Mouse (Mus musculus) mesoderm, embryonic 11.5 days (tissue): Measurements from ENCODE around the gene Ushbp1.

Experiments
- DNase-seq: peaks from one replicate; pipeline ENCODE4 v3.0.0-alpha.2; 2012; ENCODE audit warnings: low read depth, low spot score

The Ushbp1 gene

DNA sequence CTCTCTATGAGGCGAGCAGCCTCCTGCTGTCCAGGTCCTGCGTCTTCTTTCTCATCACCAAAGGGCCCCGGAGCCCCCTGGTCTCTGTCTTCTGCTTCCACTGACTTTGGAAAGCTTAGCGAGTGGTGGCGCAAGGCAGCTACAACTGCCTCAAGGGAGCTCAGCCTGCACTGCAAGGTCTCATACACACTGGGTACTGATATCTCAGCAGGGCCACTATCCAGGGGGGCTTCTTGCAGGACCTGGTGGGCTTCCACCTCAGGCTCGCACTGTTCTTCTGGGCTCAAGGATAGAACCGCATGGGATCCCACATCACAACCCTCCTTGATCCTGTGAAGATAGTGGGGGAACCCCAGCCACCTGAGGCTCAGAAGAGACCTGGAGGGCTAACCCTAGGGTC is 1.1 kb downstream of the Ushbp1 start:
- DNase-seq: no peak

DNA sequence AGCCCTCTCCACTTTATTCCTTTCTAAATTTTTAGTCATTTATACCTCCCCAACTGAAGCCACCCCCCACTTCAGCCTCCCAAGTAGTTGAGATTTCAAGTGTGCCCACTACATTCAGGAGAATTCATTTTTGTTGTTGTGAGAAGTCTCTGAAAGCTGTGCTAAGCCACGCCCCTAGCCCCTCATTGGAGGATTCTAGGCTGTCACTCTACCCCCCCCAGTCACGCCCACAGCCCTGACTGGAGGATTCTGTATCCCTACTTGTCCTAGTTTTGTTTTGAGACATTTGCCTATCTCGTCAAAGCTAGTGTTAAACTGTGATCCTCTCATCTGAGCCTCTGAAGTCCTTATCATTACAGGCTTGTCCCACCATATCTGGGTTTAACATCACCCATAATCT is 2.7 kb downstream of the Ushbp1 start:
- no peak for DNase-seq

DNA sequence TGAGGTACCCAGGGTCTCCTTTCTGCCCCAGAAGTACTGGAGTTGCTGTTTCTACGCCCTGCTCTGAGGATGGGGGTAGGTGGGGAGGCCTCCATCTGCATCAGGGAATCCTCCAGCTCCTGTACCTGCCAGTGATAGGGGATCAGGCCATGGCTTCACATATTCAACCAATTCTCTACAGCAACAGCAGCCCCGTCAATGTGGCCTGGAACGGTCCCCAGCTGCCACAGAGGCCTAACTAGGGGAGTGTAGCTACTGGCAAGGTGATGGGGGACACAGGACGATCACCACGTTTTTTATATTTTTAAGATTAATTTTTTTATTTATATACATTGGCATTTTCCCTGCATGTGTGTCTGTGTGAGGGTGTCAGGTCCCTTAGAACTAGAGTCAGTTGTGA is 3.2 kb downstream of the Ushbp1 start:
- no peak for DNase-seq

DNA sequence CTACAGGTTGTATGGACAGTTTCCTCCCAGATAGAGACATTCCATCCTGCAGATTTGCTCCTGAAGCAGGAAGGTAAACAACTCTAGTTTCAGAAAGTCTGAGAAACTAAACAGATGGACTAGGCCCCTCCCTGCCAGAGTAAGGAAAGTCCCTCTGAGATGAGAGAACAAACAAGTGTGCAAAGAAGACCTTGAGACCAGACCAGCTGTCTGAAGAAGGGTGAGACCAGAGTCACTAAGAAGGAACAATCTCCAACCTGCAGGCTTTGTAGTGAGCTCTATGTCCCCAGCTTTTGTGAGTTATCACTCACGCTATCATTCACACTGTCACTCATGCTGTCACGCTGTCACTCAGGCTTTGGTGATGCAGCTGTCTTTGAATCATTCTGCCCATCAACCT is 3.9 kb downstream of the Ushbp1 start:
- no peak for DNase-seq

DNA sequence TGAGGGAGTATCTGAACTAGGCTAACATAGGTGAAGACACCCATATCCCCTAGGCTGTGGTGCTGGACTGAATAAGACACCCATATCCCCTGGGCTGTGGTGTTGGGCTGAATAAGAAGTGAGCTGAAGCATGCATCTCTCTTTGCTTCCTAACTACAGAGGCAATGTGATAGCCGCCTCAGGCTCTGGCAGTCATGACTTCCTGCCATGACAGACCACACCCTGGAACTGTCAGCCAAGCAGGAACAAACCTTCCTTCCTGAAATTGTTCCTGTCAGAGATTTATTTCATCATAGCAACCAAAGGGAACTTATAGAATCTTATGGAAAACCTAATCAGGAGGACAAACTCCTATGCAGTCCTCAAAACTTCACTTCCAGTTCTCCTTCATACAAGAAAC is 7.3 kb downstream of the Ushbp1 start:
- no peak for DNase-seq

DNA sequence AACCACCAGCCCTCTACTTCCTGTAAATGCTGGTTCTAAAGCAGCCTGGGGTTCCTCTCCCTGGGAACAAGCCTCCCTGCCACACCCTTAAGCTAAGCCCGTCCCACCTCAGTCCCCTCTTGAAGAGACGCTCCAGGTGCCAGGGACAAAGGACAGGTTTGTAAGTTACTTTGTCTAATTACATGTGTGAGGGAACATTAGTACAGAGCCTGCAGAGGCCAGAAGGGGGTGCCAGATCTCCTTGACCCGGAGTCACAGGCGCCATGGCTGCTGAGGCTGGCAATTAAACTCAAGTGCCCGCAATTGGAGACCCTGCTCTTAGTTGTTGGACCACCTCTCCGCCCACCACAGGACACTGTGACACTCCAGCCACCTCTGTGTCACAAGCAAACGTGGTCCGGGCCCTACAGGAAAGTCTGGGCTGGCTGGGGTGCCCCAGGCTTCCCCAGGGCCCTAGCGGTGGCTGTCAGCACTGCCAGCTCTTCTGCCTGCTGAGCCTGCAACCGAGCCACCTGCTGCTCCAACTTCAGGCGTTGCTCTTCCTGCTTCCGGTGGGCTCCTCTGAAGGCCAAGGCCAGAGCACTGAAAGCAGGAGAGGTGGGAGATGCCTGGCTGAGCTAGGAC is 10.3 kb downstream of the Ushbp1 start:
- DNase-seq: no peak

DNA sequence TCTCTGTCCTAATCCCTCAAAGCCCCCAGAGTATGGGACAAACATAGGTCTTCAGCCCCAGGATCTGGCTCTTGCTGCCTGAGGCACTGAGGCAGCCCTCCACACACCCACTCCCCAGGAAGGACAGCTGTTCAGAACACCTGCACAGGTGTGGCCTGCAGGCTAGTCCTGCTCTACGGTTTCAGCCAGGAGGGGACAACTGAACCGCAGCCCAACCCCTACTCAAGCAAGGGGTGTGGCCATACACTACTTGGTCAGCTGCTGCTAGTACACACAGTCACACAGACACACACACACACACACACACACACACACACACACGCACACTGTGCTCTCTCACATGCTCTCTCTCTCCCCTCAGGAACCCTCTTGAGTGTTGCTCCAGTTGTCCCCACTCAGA is 11.7 kb downstream of the Ushbp1 start:
- no peak for DNase-seq

DNA sequence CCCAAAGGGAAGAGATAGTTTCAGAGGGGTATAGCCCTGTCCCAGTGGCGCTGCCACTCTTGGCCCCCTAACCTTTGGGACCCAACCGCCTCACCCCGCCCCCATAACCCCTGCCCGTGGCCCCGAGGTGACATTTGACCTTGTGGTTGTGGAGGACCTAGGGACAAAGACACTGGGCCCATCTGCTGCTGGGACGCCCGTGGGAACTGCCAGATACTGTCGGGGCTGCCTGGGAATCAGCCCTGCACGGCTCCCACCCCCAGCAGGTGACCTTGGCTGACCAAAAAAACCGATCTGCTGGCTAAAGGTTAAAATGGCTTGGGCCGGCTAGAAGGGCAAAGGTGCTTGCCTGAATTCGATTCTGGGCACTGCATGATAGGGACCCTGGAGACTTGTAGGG is 12.2 kb downstream of the Ushbp1 start:
- no peak for DNase-seq

DNA sequence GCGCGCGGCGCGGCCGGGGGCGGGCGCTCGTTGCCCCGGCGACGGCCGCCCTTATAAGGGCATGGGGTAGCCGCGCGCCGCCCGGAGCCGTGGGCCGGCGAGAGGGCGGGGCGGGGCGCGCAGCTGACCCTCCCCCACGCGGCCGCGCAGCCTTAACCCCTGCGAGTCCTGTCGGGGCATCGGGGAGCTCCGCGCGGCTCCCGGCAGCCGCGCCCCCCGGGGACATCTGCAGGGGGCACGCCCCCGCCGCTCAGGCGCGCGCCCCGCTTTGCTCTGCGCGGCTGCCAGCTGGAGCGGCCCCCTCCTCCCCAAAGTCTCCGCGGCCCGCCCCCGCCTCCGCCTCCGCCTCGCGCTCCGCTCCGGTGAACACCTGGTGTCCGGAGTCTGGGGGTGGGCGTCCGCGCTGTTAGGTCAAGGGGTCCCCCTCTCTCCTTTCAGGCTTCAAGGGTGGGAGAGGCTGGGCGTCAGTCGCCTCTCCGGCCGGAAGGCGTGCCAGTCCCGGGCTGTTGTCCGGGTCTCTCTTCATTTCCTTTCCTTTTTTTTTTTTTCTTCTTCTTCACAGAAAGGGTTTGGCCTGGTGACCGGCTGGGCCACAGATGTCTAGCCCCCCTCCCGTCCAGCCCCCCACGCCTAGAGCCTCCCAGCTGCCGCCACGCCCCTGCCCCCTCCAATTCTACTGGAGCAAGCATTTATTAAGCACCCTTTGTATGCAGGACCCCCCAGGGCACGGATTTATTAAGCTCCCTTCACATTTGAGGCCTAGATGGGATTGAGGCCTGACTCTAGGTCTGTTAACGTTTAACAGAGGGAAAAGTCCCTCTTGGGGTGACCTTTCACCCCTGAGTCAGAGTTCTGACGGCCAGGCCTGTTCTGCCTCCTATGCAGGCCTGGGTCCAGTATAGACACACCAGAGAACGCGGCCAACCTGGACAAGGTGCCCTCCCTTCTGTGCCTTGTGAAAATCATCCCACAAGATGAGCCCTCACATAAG is 13.3 kb downstream of the Ushbp1 start:
- peak; percentile 91 for DNase-seq

DNA sequence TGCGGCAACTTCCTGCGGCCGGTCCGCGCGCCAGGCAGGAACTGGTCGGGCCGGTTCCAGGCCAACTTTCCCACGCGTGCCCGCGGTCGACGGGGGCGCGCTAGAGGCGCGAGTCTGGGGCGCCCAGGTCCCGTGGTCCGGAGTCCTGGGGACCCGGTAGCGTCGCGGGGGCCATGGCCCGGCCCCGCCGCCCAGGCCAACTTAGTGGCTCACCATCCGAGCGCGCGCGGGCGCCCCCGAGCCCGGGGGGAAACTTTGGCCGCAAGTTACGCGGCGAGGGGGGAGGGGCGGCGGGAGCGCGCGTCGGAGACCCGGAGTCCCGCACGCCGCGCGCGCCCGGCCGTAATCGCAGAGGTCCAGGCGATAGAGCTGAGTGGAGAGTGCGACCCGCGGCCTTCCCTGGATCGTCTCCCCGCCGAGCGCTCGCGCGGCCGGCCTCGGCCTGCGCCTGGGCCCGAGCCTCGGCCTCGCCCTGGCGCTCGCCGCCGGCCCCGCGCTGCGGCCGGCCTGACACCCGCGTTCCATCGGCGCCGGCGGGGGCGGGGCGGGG is 14.1 kb downstream of the Ushbp1 start, which contains the start of gene Nr2f6:
TSS of gene Nr2f6 (minus strand) at position 540 of the 550 bp plus-strand sequence.
- DNase-seq: peak; percentile 84

DNA sequence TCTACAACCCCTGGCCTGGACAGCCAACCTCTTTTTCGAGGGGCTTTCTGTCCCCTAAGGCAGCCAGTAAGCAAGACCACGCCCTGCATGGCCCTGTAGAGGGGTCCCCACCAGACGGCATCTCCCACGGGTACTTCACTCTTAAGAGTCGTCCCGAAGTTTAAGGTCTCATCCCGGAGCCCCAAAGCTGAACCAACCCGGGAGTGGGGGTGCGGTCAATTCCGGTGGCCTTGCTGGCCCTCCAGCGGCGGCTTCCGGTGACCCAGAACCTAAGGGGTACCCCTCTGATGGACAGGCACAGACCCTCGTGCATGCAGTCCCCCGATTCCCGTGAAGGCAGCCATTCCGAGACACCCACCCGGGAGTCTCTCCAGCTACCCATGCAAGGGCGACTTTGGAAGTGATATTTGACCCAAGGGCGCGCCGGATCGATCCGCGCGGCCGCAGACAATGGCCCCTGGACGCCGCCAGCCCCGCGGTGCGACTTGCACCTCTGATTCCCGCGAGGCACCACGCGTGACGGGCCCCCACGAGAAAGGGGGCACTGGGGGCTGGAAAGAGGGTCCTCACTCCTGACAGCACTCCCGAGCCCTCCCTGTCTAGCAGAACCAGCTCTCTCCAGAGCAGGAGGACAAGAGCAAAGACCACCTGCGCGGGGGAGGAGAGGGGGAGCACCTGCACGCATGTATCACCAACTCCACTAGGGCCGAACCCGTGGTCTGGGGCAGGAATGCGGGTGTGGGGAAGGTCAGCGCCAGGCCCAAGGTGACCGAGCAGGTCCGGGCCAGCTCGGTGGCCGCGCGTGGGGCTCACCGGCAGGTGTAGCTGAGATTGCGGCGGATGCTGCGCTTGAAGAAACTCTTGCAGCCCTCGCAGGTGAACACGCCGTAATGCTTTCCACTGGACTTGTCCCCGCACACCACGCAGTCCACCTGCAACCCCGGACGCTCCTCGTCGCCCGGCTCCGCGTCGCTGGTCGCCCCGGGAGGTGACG is 15.1 kb downstream of the Ushbp1 start:
- DNase-seq: no peak

DNA sequence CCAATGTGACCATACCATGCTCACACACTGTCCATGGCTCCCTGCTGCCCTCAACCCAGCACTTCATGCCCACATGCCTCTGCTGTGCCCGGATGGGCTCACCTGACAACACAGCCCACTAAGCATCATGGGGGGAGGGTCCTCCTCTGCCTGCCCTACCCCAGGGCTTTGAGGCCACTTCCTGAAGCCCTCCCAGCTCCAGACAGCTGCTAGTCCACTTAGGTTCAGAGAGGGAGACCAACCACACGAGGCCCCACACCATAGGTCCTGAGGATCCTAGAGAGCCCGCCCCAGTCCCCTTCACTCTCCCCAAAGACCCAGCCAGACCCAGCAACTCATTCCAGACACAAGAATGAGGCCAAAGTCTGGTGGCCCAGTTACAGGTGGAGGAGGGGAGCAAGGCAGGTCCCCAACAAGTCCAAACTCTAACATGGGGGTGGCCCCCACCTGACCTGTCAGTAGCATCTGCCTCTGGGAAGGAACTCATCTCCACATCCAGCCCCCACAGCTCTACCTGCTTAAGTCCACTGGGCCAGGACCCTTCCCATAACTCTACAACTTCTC is 16.0 kb downstream of the Ushbp1 start:
- no peak for DNase-seq

DNA sequence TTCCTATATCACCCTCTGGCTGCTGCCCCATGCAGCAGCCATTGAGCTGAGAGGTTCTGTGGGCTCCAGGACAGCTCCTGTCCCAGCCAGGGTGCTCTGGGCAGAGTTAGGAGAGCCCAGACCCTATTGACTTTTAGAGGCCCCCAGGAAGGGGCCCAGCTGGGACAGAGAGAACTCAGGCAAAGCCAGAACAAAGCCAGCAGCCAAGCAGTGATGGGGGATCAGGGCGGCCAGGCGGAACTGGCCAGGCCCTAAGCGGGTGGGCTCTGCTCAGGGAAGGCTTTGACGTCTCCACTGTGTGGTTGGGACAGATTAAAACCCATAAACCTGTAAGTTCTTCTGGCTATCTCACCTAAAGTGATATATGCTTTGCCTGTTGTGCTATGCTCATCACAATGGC is 16.6 kb downstream of the Ushbp1 start:
- DNase-seq: no peak

DNA sequence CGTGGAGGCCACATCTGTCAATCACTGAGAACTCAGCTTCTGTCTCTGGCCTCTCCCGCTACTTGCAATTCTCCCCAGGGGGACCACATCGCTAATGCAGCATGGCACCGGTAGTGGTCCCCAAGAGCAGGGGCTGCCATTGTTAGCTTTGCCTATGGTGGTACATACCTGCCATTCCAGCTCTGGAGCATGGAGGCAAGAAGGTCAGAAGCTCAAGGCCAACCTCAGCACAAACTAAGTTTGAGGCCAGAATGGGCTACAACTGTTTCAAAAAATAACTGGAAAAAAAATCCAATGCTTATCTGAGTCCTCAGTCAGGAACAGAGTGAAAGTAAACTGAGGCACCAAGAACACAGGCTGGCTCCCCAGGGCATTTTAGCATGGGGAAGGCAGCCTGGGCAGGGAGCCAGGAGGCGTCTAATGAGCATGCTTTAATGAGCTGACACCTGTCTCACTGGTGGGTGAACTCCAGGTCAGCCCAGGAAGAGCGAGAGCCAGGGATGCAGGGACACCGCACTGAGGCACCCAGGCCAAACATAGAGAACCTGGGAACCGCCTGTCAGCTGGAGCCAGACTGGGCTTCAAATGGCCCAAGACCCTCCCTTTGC is 19.1 kb downstream of the Ushbp1 start:
- no peak for DNase-seq

DNA sequence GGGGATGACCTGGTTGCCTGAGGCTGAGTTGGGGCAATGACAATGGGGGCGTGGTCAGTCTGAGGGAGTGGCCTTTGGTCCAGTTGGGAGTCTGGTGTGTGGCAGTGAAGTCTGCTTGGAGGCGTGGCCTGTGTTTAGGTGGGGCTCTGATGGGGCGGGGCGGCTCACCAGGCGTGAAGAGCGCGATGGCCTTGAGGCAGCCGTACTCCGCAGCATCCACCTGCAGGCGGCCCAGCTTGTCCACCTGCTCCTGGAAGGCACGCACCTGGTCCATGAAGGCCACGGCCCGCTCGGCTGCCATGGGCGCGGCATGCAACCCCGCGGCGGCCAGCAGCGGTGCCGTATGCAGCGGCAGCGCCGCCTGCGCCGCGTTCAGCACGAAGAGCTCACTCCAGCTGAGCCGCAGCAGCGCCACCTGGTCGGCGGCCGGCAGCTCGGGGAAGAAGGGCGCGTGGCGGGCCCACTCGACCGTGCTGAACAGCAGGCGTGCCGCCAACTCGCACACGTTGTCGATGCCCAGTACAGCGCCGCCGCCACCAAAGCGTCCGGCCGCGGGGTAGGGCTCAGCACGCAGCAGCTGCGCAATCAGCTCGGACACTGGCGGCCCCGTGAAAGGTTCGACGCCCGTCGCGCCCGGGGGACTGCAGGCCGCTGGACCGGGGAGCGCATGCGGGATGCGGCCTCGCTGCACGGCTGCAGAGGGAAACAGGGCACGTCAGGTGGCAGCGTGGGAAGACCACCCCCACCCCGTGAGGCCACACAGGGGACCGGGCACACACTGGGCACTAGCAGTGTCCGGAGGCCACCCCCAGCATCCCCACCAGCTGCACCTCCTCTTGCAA is 19.8 kb downstream of the Ushbp1 start:
- DNase-seq: peak; percentile 65

DNA sequence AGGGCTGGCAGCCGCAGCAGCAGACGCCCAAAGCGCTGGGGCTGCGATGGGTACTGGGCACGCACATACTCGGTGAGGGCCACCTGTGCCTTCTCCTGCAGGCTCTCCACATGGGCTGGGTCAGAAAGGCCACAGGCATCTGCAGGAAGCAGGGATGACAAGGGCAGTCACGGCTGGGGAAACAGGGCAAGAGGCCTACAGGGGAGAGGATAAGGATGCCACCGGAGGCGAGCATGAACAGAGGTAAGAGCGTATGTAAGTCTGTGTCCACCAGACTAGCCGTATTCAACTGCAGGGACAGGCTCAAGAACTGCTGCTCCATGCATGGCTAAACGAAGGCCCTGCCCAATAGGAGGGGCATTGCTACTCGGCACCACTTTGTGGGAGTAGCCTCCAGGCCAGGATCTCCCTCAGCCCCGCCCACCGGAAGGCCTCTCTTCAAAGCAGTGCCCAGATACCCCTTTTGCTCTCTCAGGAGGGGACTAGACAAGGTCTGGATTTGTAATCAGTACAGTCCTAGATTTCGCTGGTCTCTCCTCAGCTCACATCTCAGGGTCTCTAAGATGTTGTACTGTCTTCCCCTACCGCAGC is 20.9 kb downstream of the Ushbp1 start:
- DNase-seq: no peak

DNA sequence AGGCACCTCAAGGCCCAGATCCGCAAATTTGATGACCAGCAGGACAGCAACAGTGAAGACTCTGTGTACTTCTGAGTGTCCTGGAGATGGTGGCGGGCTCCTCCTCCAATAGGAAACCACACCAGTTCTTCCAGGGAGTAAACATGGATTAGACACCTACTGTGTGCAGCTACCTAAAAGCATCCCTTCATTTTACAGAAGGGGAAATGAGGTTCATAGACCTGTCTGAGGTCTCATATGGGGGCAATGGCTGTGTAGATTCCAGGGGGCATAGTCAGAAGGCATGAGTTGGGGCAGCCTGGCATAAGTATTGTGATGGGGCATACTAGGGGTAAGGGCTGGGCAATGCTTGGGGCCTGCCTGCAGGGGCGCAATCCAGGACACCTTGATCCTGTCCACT is 22.6 kb downstream of the Ushbp1 start:
- no peak for DNase-seq

DNA sequence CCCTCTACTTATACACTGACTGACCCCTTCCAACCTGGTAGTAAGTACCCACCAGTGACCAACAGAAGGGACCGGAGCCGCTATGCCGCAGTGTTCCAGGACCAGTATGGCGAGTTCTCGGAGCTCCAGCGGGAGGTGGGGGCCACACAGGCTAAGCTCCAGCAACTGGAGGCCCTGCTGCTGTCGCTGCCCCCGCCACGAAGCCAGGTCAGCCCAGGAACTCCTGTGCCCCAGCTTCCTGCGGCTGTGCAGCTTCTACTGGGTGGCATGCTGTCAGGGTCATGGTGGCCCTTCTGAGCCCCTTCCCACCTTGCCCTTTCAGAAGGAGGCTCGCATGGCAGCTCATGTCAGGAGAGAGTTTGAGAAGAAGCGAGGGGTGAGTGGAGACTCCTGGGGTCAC is 23.2 kb downstream of the Ushbp1 start:
- DNase-seq: no peak

DNA sequence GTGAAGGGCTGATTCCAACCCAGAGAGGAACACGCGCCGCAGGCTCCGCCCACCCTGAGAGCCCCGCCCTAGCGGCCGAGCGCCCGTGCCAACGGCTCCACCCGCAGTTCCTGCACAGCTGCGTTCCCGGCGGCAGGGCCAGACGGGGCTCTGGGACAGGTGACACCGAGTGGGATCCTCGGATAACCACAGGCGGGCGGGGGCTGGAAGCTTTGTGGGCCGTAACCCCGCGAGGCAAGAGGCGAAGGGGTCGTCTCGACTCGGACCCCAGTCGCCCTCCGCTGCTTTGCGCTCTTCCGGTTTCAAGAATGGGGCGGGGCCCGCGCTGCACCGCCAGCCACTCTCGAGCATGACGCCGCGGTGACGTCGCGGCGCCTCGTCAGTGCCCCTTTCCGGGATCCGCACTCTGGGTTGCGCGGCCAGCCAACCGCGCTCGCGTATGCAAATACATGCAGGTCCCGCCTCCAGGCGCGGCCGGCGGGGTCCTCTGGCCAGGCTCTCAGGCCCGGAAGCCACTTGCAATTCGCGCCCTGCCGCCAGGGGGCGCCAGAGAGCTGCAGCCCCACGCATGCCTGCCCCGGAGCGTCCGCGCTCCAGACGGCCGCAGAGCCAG is 24.3 kb downstream of the Ushbp1 start, which contains the start of gene Ocel1:
TSS of gene Ocel1 (plus strand) at position 63 of the 613 bp plus-strand sequence.
- DNase-seq: peak; percentile 99
